Mouse (Mus musculus): ENCODE results near the gene Ppp1r18. TPM values are rescaled to one million over a fixed set of nuclear protein-coding genes. Genes with fewer than 3 reads are reported as not detected.

Ppp1r18 gene
- polyA plus RNA-seq, 1 experiment from 2014 or later, result 189 TPM

- H3K79me2 ChIP-seq (ENCODE audit: inconsistent target), result peaks cover 85% of the 10 kb centered on the region
- peak overlapping the region; percentile 97 for H3K4me3 ChIP-seq (ENCODE audit: inconsistent target)
- H3K27ac ChIP-seq, result peak overlapping the region; percentile 98
- 0% methylated on average over 9 of the region's 9 CpGs for WGBS (ENCODE audit: missing documents)
- H3K36me3 ChIP-seq (ENCODE audit: inconsistent target), result peaks cover 23% of the 10 kb centered on the region
Measured at GRCm38 (mm10) chr17:35870151-35870883, 4.9 kb downstream of the Ppp1r18 start.

DNA sequence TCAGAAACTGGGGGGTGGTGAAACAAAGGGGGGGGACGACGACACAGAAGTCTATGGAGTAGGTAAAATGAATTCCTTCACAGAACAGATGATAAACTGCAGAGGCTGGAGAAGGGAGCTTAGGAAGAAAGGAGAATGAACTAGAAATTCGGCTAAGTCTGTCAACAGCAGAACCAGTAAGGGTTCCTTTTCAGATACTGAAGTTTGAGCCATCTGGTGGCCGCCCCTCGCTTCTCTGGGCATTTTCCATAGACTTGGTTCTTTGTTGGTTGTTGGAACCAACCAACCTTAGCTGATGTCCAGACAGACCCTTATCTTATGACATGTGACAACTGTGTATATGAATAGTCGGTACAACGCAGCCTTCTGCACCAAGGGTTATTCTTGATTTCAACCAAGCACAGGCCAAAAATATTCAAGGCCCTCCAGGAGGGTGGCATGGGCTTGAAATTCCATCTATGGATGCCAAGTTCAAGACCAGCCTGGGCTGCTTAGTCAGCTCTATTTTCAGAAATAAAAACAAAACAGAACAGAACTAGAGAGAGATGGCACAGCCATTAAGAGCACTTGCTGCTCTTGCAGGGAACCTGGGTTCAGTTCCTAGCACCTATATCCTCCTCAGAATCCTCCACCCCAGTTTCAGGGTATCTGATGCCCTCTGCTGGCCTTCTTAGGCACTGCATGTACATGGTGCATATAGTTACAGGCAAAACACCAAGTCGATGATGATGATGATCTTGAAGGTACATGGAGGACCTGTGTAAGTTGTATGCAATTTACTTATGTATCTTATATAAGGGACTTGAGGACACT is 5.7 kb downstream of the Ppp1r18 start:
- Histone ChIP-seq H3K27ac (peak overlapping the region; percentile 98), H3K4me3 (ENCODE audit: inconsistent target) (peak overlapping the region; percentile 97), H3K79me2 (ENCODE audit: inconsistent target) (peaks cover 92% of the 10 kb centered on the region), H3K36me3 (ENCODE audit: inconsistent target) (peaks cover 28% of the 10 kb centered on the region)
- 23% methylated on average over 8 of the region's 8 CpGs for WGBS (ENCODE audit: missing documents)

DNA sequence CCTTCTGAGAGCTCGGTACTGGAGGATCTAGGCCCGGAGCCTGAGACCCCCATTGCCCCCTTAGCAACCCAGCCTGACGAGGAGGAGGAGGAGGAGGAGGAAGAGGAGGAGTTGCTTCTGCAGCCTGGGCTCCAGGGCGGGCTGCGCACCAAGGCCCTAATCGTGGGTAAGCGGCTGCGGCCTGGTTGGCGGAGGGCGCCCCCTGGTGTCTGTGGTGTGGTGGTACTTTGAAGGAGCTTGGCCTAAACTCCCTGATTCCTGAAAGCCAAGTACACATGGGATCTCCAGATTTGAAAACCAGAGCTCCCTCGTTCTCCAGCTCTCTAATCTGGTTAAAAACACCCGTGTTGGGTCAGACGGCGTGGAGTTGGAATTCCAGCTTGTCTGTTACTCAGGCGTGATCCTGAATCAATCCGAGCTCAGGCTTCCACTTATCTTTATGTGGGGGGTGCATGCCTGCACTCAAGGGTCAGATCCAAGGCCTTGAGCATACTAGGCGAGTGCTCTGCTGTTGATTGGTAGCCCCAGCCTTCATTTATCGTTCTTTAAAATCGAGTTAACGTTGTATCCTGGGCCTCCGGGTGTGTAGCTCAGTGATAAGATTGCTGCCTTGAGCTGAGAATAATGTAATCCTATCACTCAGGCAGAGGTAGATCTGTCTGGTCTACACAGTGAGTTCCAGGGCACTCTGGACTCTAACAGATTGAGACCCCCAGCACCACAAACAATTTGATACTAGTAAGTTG is 8.6 kb downstream of the Ppp1r18 start:
- no peak overlapping the region for H3K27ac ChIP-seq
- H3K36me3 ChIP-seq (ENCODE audit: inconsistent target), result peaks cover 32% of the 10 kb centered on the region
- H3K79me2 ChIP-seq (ENCODE audit: inconsistent target), result peaks cover 69% of the 10 kb centered on the region
- 60% methylated on average over 13 of the region's 21 CpGs for WGBS (ENCODE audit: missing documents)
- no peak overlapping the region for H3K4me3 ChIP-seq (ENCODE audit: inconsistent target)

GRCm38 (mm10) chr17:35874721-35875120 is 9.3 kb downstream of the Ppp1r18 start:
- no peak overlapping the region for H3K4me3 ChIP-seq (ENCODE audit: inconsistent target)
- WGBS (ENCODE audit: missing documents), result 88% methylated on average over 6 of the region's 6 CpGs
- peaks cover 32% of the 10 kb centered on the region for H3K36me3 ChIP-seq (ENCODE audit: inconsistent target)
- H3K27ac ChIP-seq, result no peak overlapping the region
- H3K79me2 ChIP-seq (ENCODE audit: inconsistent target), result peaks cover 61% of the 10 kb centered on the region

- peaks cover 35% of the 10 kb centered on the region for H3K79me2 ChIP-seq (ENCODE audit: inconsistent target)
- no peak within 1 kb of the TSS for H3K27ac ChIP-seq
- 7% methylated on average over 66 of the region's 66 CpGs for WGBS (ENCODE audit: missing documents)
- H3K4me3 ChIP-seq (ENCODE audit: inconsistent target), result peak within 1 kb of the TSS; percentile 59
- peaks cover 41% of the 10 kb centered on the region for H3K36me3 ChIP-seq (ENCODE audit: inconsistent target)
Measured at GRCm38 (mm10) chr17:35879245-35880057, 14.1 kb downstream of the Ppp1r18 start, which contains the start of gene Dhx16. Gene Dhx16 (plus strand): TSS chr17:35879819.

GRCm38 (mm10) chr17:35882924-35883323 is 17.5 kb downstream of the Ppp1r18 start:
- peaks cover 19% of the 10 kb centered on the region for H3K79me2 ChIP-seq (ENCODE audit: inconsistent target)
- peaks cover 54% of the 10 kb centered on the region for H3K36me3 ChIP-seq (ENCODE audit: inconsistent target)
- H3K4me3 ChIP-seq (ENCODE audit: inconsistent target), result no peak overlapping the region
- no peak overlapping the region for H3K27ac ChIP-seq
- 90% methylated on average over 17 of the region's 17 CpGs for WGBS (ENCODE audit: missing documents)

- Histone ChIP-seq H3K36me3 (ENCODE audit: inconsistent target) (peaks cover 62% of the 10 kb centered on the region), H3K4me3 (ENCODE audit: inconsistent target) (no peak overlapping the region), H3K27ac (no peak overlapping the region), H3K79me2 (ENCODE audit: inconsistent target) (peaks cover 19% of the 10 kb centered on the region)
- WGBS (ENCODE audit: missing documents), result 94% methylated on average over 14 of the region's 14 CpGs
Measured at GRCm38 (mm10) chr17:35883777-35884176, 18.4 kb downstream of the Ppp1r18 start.

DNA sequence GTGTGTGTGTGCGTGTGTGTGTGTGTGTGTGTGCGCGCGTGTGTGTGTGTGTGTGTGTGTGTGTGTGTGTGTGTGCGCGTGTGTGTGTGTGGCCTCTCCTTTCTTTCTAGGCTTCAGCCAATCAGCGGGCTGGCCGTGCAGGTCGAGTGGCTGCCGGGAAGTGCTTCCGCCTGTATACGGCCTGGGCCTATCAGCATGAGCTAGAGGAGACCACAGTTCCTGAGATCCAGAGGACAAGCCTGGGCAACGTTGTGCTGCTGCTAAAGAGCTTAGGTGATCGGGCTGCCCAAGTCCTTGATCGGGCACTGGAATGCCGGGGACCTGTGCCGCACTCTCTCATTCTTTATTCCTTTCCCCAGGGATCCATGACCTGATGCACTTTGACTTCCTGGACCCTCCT is 22.3 kb downstream of the Ppp1r18 start:
- 86% methylated on average over 11 of the region's 17 CpGs for WGBS (ENCODE audit: missing documents)
- H3K79me2 ChIP-seq (ENCODE audit: inconsistent target), result no peaks in the 10 kb centered on the region
- no peak overlapping the region for H3K27ac ChIP-seq

DNA sequence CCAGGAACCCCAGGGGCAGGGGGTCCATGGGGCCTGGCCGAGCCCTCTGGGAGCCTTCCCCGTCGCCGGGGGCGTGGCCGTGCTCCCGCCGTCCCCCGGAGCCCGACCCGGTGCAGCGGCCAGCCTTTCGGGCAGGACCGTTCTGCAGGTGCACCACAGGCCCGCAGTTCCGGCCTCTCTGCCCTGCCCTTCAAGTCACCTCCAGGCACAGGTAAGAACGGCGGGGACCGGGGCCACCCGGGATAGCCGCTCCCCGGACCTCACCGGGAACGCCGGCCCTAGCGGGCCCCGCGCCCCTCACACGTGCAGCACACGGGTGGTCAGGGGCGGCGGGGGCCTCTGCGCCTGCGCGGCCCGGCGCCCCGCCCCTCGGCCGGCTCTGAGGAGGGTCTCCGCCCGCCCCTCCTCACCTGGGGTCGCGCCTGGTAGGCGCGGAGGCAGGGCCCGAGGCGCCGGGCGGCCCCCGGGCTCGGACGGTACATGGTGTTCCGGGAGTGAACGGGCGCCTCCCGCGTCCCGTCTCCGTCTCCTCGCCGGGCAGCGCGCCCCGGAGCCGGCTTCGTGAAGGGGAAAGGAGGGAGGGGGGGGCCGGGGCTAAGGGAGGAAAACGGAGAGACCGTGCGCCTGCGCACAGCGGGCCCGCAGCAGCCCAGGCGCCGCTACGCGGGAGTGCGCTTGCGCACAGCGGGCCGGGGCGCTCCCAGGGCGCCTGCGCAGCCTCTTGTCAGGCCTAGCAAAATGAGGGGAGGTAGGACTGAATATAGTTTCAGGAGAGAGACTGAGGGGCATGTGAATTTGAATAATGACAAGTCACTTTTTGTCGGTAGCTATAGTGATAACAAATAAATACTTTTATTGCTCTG is 31.6 kb downstream of the Ppp1r18 start, which contains the start of gene 2310061I04Rik:
Gene 2310061I04Rik, minus strand, starts transcription at position 651 of the 863 bp plus-strand sequence.
- H3K4me3 ChIP-seq (ENCODE audit: inconsistent target), result peak within 1 kb of the TSS; percentile 29
- peaks cover 14% of the 10 kb centered on the region for H3K36me3 ChIP-seq (ENCODE audit: inconsistent target)
- H3K79me2 ChIP-seq (ENCODE audit: inconsistent target), result no peaks in the 10 kb centered on the region
- 1% methylated on average over 62 of the region's 86 CpGs for WGBS (ENCODE audit: missing documents)
- H3K27ac ChIP-seq, result 0 out of 2 replicates have a peak within 1 kb of the TSS, but pooled peaks have one; percentile 17

More for the DNA sequence above, 22.3 kb downstream of the Ppp1r18 start:
- peaks cover 90% of the 10 kb centered on the region for H3K36me3 ChIP-seq (ENCODE audit: inconsistent target)
- no peak overlapping the region for H3K4me3 ChIP-seq (ENCODE audit: inconsistent target)

- H3K36me3 ChIP-seq (ENCODE audit: inconsistent target), result peaks cover 7% of the 10 kb centered on the region
- H3K79me2 ChIP-seq (ENCODE audit: inconsistent target), result no peaks in the 10 kb centered on the region
- H3K27ac ChIP-seq, result 0 out of 2 replicates have a peak overlapping the region, but pooled peaks have one; percentile 17
- 39% methylated on average over 23 of the region's 23 CpGs for WGBS (ENCODE audit: missing documents)
- peak overlapping the region; percentile 20 for H3K4me3 ChIP-seq (ENCODE audit: inconsistent target)
Measured at GRCm38 (mm10) chr17:35897644-35898573, 32.5 kb downstream of the Ppp1r18 start.

- Histone ChIP-seq H3K36me3 (ENCODE audit: inconsistent target) (peaks cover 9% of the 10 kb centered on the region; the same call in 1 of the 2 replicates), H3K4me3 (ENCODE audit: inconsistent target) (no peak overlapping the region), H3K79me2 (ENCODE audit: inconsistent target) (no peaks in the 10 kb centered on the region), H3K27ac (no peak overlapping the region)
- 8% methylated on average over 3 of the region's 3 CpGs for WGBS (ENCODE audit: missing documents)
Measured at GRCm38 (mm10) chr17:35900636-35901035, 35.2 kb downstream of the Ppp1r18 start.

- H3K79me2 ChIP-seq (ENCODE audit: inconsistent target), result no peaks in the 10 kb centered on the region
- no peak overlapping the region for H3K4me3 ChIP-seq (ENCODE audit: inconsistent target)
- H3K36me3 ChIP-seq (ENCODE audit: inconsistent target), result peaks cover 9% of the 10 kb centered on the region; the same call in 1 of the 2 replicates
- no peak overlapping the region for H3K27ac ChIP-seq
- 67% methylated on average over 9 of the region's 9 CpGs for WGBS (ENCODE audit: missing documents)
Measured at GRCm38 (mm10) chr17:35903343-35903991, 38.1 kb downstream of the Ppp1r18 start.

Measured in macrophage (primary cell).